Mouse (Mus musculus): ENCODE data around the gene Ccdc146. TPM values are rescaled to one million over a fixed set of nuclear protein-coding genes. Genes with fewer than 3 reads are reported as not detected.

Gene Ccdc146
- polyA plus RNA-seq, 1 experiment, result not detected

DNA sequence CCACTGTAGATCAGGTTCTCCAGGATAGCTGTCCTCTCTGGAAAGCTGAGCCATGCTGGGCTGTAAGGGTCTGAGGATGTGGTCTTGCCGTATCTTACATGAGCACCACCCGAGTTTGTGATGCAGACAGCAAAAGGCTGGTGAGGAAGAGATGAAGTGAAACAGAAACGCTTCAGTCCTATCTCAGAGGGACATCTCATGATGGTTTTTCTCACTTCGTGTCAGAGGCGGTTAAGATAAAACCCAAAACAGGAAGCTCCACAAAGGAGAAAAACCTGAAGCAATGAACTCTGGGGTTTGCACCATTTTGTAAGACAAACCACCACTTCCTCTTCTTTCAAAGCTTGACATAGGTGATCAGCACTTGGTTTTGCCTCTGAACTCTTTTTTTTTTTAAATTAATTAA, 13.2 kb downstream of the Ccdc146 start:
- TF ChIP-seq GATA1 (IDR thresholded peaks at IDR 0.05; ENCODE audit: low read length), result peak; percentile 91

DNA sequence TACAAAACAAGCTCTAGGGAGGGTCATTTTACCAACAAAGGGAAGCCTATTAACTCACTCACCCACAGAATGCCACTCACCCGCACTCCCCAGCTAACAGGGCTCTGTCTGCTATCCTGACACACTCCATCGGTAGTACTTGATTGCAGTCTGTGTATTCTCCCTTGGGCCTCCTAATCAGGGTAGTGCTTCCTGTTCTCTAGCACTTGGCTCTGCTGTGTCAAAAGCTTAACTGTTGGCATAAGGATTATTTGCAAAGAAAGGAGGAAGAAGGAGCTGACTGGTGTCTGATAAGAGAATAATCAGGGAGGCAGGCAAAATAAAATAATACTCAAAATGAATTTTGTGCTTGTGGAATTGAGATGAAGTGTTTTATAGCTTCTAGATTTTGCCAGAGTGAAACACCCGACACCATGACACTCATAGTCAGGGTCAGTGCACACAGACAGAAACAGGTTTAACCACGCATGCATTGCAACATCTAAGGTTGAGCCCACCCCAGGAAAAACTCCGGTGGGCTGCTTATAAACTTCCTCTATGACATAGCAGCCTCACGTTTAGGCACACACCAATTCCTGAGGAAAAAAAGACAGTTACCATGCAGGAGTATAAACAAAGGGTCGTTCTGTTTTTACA, 29.2 kb downstream of the Ccdc146 start:
- TF ChIP-seq GATA1 (IDR thresholded peaks at IDR 0.05; ENCODE audit: low read length), result no peak

DNA sequence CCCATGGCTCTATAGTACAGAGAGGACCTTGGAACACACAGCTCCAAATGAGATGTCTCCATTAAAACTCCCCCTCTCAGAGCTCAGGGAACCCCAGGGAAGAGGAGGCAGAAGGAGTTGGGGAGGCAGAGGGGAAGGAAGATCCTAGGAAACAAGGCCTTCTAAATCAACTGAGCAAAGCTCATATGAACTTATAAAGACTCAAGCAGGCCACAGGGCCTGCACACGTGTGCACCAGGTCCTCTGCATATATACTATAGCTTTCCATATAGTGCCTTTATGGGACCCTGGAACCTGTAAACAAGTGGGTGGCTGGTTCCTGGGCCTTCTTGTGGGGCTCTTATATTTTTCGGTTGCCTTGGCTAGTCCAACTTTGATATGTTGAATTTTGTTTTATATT, 29.9 kb downstream of the Ccdc146 start:
- no peak for TF ChIP-seq GATA1 (IDR thresholded peaks at IDR 0.05; ENCODE audit: low read length)

DNA sequence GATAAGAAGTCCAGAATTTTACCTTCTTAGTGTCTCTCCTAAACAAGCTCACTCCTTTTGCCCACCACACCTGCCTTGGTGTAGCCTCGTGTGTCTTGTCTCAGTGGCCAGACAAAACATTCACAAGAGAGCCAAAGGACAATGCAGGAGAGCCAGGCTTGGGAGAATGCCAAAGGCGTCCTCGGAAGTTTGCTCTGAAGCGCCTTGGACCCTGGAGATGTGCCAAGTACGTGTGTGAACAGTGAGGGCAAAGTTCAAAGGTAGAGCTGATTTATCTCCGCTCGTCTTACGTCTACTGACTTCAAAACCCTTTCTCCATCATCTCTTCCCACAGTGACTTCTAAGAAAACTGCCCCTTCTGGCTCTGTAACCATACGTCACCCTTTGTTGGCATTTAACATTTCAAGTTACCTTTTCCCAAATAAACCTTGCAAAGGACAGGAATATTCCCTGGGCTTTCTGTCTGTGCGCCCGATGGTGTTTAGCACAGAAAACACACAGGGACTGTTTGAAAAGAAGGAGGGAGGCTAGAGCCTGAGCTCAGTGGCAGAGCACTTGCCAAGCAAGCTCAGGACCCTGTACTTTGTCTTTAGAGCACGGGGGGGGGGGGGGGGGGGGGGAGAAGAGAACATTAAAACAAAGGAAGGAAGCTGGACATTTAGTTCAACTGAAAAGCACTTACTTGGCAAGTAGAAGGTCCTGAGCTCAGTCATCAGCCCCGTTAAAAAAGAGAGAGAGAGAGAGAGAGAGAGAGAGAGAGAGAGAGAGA, 32.7 kb downstream of the Ccdc146 start:
- no peak for TF ChIP-seq GATA1 (IDR thresholded peaks at IDR 0.05; ENCODE audit: low read length)

DNA sequence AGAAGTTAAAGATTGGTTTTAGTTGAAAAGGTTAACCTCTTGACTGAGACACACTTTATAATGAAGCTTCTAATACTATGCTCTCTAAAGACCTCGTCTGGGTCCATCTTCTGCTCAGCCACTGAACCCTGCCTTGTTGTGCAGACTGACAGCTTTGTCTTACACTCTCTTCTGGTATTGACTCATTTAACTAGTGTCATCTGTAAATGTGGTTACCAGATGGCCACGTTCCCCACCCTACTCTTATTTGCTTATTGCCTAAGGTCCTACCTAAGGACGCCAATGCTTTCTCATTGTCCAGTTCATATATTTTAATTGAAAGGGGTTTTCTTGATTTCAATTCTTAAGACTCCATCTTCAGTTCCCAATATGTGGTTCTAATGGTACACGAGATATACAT, 35.6 kb downstream of the Ccdc146 start:
- no peak for TF ChIP-seq GATA1 (IDR thresholded peaks at IDR 0.05; ENCODE audit: low read length)

DNA sequence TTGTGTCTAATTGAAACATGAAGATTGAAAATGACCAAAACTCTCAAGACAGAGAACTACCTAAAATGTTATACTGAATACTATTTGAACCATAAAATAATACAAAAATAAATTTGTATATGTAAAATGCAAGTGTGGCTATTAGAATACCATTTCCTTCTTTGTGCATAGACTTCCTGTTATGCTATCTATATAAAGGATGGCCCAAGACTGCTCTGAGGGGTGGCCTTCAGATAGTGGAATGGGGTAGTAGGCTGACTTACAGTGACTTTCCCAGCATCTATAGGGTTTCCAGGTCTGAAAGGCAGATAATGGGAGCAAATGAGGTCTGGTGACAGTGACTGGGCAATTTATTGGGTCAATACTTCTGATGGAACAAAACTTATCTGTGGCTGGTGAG, 37.1 kb downstream of the Ccdc146 start:
- no peak for TF ChIP-seq GATA1 (IDR thresholded peaks at IDR 0.05; ENCODE audit: low read length)

DNA sequence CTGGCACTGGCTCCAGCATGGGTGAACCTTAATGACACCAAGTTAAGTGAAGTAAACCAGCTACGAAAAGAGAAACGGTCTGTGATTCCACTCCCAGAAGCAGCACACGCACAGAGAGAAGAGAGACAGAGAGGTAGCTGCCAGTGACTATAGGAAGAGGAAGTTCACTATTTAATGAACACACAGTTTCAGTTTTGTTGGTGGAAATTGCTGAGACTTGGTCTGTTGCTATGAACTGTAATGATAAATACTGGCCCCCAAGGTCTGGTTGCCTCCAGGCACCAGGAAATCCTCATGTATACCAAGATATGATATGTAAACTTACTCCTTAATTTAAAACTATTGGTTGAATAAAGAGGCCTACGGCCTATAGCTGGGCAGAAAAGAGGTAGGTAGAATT, 38.0 kb downstream of the Ccdc146 start:
- TF ChIP-seq GATA1 (IDR thresholded peaks at IDR 0.05; ENCODE audit: low read length), result no peak

DNA sequence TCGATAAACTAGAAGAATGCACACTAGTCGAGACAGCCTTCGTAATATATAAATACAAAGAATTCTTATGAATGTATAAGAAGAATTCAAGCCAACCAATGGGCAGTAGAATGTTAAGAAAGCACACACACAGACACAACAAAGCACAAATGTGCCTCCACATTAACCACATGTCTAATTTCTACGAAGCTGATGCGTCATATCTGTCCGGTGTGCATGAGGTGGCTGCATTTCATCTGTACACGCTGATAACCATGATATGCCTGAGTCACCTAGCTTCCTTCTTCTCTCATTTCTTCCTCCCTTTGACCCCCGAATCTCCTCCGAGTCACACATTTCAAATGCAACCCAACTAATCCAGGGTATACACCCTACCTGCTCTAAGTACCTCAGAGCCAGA, 39.5 kb downstream of the Ccdc146 start:
- TF ChIP-seq GATA1 (IDR thresholded peaks at IDR 0.05; ENCODE audit: low read length), result no peak

DNA sequence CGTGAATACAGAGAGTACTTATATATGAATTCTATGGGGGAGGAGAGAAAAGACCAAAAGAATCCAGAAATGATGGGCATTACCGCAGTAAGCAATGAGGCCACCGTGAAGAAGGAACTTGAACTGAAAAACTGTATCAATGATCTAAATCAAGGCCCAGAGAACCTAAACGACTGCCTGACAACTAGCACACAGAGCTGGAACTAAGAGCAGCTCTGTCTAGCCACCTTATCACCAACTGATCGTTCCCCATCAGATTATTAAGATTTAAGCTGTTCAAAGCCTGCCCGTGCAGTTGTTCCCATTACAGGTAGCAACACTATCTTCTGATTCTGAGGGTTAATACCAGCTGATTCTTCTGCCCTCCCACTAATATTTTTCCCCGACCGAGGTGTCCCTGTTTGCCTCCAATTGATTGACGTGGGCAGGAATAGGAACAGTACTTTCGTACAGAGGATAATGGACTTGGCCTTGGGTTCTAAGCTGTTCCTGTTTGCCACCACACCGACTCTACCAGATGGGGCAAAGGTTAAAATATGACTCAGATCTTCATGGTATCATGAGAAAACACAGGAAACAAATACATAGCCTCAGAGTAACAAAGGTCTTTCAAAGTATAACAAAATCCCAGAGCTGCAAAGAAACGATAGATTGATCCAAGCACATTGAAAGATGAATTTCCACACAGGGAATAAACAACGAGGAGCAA, 40.1 kb downstream of the Ccdc146 start:
- TF ChIP-seq GATA1 (IDR thresholded peaks at IDR 0.05; ENCODE audit: low read length), result no peak

DNA sequence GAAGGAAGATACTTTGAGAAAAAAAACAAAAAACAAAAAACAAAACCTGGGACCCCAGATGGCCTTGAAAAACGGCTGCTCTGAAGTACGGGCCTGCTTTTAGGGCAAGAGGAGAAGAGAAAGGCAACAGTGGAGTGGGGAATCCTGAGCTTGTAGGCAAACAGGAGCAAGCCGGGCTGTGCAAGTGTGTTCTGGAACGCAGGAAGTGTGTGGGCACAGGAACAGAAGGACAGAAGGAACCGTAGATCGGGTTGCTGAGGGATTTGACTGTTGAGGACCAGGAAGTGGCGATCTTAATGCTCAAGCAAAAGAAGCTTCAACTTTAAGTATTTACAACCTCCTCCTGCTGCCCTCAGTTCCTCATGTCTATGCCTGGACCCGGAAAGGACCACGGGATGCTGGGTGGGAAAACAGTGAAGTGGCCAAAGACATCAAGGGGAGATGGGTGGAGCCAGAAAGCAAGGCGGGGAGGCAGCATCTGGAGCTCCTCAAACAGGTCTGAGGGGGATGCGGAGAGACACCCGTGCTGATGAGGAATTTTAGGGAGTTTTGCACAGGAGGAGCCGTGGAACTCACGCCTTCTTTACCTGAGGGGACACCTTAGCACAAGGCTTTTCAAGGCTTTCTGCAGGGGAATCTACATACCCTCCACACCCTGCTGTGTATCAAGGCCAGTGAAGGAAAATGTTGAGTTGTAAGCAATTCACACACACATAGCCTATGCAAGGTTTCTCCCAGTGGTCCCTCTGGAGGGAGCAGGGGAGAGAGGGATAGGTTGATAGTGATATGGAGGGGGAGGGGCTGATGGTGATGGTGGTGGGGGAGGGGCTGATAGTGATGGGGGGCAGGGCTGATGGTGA, 40.9 kb downstream of the Ccdc146 start:
- TF ChIP-seq GATA1 (IDR thresholded peaks at IDR 0.05; ENCODE audit: low read length), result no peak

DNA sequence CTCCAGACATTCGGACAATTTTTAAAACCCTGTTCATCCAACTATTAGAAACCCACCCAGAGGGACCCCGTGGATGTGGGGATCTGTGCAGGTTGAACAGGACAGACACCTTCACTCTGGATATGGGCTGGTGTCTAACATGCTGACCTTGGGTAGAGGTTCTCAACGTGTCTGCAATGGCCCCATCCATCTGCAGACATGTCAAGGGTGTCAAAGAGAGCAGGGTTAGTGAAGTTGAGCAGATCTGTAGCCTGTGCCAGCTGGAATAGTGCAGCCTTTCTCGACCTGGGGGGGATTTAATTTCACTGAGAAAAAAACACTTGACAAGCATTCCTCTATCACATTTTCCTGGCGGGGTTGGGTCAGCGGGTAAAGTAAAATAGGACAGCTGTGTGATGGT, 41.8 kb downstream of the Ccdc146 start:
- TF ChIP-seq GATA1 (IDR thresholded peaks at IDR 0.05; ENCODE audit: low read length), result no peak

DNA sequence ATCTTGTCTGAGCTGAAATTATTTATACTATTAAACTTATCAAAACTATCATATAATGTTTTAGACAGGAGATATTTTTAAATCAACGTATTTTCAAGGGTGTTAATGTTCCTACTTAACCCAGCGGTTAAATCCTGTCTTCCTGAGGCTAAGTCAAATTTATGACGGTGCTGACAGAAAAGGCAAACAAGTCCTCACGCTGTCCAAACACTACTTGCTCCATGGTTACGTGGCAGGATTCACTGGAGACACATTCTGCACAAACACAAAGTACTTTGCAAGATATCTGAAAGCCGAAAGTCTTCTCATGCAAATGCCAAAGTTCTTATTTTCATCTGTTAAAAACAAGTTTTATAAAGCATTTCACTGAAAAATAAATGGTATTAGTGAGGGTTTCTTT, 42.5 kb downstream of the Ccdc146 start:
- TF ChIP-seq GATA1 (IDR thresholded peaks at IDR 0.05; ENCODE audit: low read length), result no peak

DNA sequence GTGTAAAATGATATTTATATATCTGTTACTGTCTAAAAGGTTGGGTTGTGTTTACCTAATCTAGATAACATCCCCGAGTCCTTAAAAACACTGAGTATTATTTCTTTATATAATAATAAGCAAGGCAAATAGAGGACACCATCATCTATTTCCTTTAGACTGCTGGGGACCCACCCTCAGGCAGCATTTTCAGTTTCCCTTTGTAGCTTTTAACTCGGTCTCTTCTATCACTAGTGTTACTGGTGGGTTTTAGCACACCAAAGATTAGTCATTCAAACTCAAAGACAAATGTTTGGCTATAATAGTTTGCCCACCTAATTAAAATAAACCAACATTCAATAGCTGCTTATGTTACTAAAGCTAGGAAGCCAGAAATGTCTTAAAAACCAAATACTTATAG, 46.1 kb downstream of the Ccdc146 start:
- TF ChIP-seq GATA1 (IDR thresholded peaks at IDR 0.05; ENCODE audit: low read length), result no peak

DNA sequence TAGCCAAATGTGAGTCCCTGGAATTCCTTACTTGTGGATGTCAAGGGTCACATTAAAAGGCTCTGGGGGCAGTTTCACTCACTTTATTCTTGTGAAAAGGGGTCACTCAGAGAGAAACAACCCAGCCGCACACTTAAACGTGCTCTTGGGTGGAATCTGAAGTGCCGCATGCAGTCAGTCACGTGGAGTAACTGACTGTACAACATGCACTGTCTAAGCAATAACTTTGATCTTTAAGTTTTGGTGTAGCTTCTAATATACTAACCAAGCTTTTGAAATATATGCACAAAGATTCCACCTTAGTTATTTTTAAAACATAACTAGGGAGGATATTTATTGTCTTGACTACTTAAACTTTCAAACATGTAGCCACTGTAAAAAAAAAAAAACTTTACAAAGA, 47.5 kb downstream of the Ccdc146 start:
- no peak for TF ChIP-seq GATA1 (IDR thresholded peaks at IDR 0.05; ENCODE audit: low read length)

DNA sequence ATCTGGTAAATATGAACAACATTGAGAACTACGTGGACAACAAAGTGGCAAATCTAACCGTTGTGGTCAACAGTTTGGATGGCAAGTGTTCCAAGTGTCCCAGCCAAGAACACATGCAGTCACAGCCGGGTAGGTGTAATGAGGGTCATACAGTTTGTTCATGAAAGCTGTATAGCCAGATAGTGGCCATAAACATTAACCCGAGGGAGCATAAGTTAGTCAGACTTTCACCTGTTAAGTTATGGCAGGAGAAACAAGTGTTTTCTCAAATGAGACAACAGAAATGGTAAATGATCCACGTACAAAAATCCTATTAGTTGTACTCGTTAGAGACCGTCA, 51.3 kb downstream of the Ccdc146 start:
- TF ChIP-seq GATA1 (IDR thresholded peaks at IDR 0.05; ENCODE audit: low read length), result no peak

Measured in G1E-ER4 (cell line).